Mouse (Mus musculus) heart, embryonic 12.5 days (tissue): ENCODE measurements at regions not wholly inside any gene's neighbourhood (a gene's known extent, or its start where the extent isn't known, plus 50 kb on each side); places are given as distances from the start of the nearest gene placed in this dataset.

Experiments used
- ATAC-seq: fragments of 200-750 bp; cut with Nextera tagmentation; 2 replicates; pipeline ENCODE4 v1.8.0; 2017; ENCODE audit warnings: moderate TSS enrichment, moderate library complexity; ENCODE audit not compliant: insufficient number of reproducible peaks, low FRiP score
- H3K27ac ChIP-seq: fragments of 300-500 bp; sonication (generic); 2 replicates; pipeline ENCODE4 v1.5.1; 2016; ENCODE audit warnings: mild to moderate bottlenecking, moderate library complexity; ENCODE audit not compliant: poor library complexity, severe bottlenecking
- H3K27me3 ChIP-seq: fragments of 300-500 bp; sonication (generic); replicated peaks from 2 replicates; pipeline ENCODE4 v1.6.1; 2016; ENCODE audit warnings: mild to moderate bottlenecking, moderate library complexity
- H3K36me3 ChIP-seq: fragments of 300-500 bp; sonication (generic); 2 replicates; pipeline ENCODE4 v1.6.1; 2016; ENCODE audit warnings: mild to moderate bottlenecking, moderate library complexity
- H3K4me1 ChIP-seq: fragments of 300-500 bp; sonication (generic); replicated peaks from 2 replicates; pipeline ENCODE4 v1.6.1; 2016; ENCODE audit warnings: mild to moderate bottlenecking
- H3K4me2 ChIP-seq: fragments of 300-500 bp; sonication (generic); 2 replicates; pipeline ENCODE4 v1.6.1; 2016; ENCODE audit warnings: mild to moderate bottlenecking, moderate library complexity
- H3K4me3 ChIP-seq: fragments of 300-500 bp; sonication (generic); 2 replicates; pipeline ENCODE4 v1.5.1; 2016; ENCODE audit warnings: mild to moderate bottlenecking
- H3K9ac ChIP-seq: fragments of 300-500 bp; sonication (generic); 2 replicates; pipeline ENCODE4 v1.6.1; 2016; ENCODE audit warnings: mild to moderate bottlenecking, moderate library complexity
- H3K9me3 ChIP-seq: fragments of 300-500 bp; sonication (generic); replicated peaks from 2 replicates; pipeline ENCODE4 v1.6.1; 2016; ENCODE audit warnings: mild to moderate bottlenecking, moderate library complexity
- WGBS: fragments of 180-500 bp; shearing (Covaris S2); methylation state at CpG from one replicate; pipeline ENCODE4 v1.1.7; 2016; 5-methylcytosine and 5-hydroxymethylcytosine counted together

- no peak for ATAC-seq
- peaks cover 6% of the 10 kb centered on the region for H3K4me1 ChIP-seq
- no peak overlapping the region for H3K4me3 ChIP-seq
- no peak overlapping the region for H3K9ac ChIP-seq
- H3K36me3 ChIP-seq = peaks cover 51% of the 10 kb centered on the region
- no peak overlapping the region for H3K27ac ChIP-seq
- no peak overlapping the region for H3K4me2 ChIP-seq
- no peaks in the 10 kb centered on the region for H3K9me3 ChIP-seq
- WGBS = 87% methylated on average over 11 of the region's 11 CpGs
- no peaks in the 10 kb centered on the region for H3K27me3 ChIP-seq
These were observed 51.0 kb upstream of the Mrps10 start for GRCm38 (mm10) chr17:47317651-47318050.

DNA sequence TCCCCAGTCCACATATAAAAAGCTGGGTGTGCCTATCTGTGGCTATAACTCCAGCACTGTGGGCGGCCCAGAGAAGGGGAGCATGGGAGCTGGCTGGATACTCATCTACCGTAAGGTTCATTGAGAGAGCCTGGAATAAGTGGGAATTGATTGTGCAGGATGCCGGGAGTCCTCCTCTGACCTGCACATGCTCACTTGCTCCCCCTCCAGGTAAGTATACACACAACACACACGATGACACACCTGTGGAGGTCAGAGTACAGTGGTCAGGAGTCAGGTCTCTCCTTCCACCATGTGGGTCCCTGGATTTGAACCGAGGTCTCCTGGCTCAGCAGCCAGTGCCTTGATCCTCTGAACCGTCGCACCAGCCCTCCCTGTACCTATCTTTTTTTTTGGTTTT lies 55.5 kb upstream of the Mrps10 start:
- no peak overlapping the region for H3K4me2 ChIP-seq
- H3K9me3 ChIP-seq = no peaks in the 10 kb centered on the region
- H3K27me3 ChIP-seq = no peaks in the 10 kb centered on the region
- peaks cover 43% of the 10 kb centered on the region for H3K36me3 ChIP-seq
- WGBS = 92% methylated on average over 7 of the region's 7 CpGs
- H3K9ac ChIP-seq = no peak overlapping the region
- no peak overlapping the region for H3K4me3 ChIP-seq
- H3K27ac ChIP-seq = no peak overlapping the region
- no peak for ATAC-seq
- peaks cover 6% of the 10 kb centered on the region for H3K4me1 ChIP-seq

- H3K27me3 ChIP-seq = no peaks in the 10 kb centered on the region
- H3K4me3 ChIP-seq = no peak overlapping the region
- no peak overlapping the region for H3K4me2 ChIP-seq
- H3K36me3 ChIP-seq = peaks cover 46% of the 10 kb centered on the region
- H3K27ac ChIP-seq = no peak overlapping the region
- H3K9me3 ChIP-seq = no peaks in the 10 kb centered on the region
- no peak for ATAC-seq
- no peak overlapping the region for H3K9ac ChIP-seq
- H3K4me1 ChIP-seq = no peaks in the 10 kb centered on the region
- 78% methylated on average over 5 of the region's 5 CpGs for WGBS
These were observed 57.4 kb upstream of the Mrps10 start for GRCm38 (mm10) chr17:47311272-47311671.

DNA sequence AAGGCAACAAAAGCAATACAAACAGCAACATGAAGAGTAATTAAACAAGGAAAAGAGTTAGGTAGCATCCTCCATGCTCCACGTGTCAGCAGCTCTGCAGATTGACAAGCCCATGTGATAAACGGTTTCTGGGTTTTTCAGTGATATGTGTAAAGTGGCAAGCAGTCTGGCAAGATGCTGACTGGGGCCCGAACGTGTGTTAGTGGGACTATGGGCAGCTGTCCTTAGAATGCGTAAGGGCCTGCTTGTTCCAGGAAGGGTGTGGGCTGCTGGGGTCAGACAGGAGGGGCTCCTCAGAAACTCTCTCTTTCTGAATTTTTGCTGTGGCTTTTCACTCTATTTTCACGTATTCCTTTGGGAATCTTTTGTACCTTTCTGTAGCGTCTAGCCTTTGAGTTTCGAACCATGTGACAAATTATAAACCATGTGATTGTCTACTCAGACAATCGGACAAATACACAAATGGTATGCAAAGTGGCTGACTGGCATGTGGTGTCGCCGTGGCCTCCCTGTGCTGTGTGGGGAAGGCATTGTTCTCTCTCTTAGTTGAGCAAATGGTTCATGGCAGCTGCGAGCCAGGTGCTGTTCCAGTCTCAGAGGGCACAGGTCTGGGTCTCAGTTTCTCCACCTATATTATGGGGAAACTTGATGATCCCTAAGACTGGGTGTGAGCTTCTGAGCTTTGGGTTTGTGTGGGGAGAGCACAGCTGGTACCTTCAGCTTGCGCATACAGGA lies 62.5 kb upstream of the Mrps10 start:
- H3K27ac ChIP-seq = no peak overlapping the region
- no peak for ATAC-seq
- H3K9me3 ChIP-seq = no peaks in the 10 kb centered on the region
- peaks cover 14% of the 10 kb centered on the region for H3K4me1 ChIP-seq
- no peak overlapping the region for H3K4me2 ChIP-seq
- H3K27me3 ChIP-seq = no peaks in the 10 kb centered on the region
- H3K4me3 ChIP-seq = no peak overlapping the region
- peaks cover 15% of the 10 kb centered on the region for H3K36me3 ChIP-seq
- no peak overlapping the region for H3K9ac ChIP-seq
- WGBS = 74% methylated on average over 13 of the region's 13 CpGs

DNA sequence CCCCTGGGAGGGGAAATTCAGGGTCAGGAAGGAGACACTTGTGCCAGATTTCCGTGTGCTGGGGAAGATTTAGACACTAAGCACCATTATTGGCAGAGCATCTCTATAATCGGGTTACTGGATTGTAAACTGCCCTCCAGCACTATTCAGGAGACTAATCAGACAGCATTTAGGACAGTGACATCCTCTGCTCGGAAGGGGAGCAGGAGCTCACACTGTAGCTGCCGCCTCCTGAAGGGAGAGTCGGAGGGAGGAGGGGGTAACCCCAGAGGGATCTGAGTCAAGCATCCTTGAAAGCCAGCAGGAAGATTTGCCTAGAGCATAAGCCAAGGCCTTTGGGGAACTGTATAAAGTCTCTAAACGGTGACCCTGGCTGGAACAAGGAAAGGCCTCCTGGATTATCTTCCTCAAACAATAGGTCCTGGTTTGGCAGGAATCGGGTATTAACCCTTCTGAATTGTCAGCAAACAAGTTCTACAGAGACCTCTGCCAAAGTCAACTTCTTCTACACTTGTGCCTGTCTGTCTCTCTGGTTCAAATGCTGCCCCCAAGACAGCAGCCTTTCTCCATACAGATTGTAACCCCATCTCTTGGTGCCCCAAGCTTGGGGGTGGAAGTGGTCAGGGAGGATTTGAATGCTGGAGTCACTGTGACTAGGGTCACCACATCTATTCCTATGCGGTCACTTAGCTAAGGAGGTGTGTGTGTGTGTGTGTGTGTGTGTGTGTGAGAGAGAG lies 64.1 kb upstream of the Mrps10 start:
- Histone ChIP-seq H3K4me2 (no peak overlapping the region), H3K4me3 (no peak overlapping the region), H3K4me1 (peaks cover 17% of the 10 kb centered on the region), H3K36me3 (peaks cover 7% of the 10 kb centered on the region; the same call in 1 of the 2 replicates), H3K9me3 (no peaks in the 10 kb centered on the region), H3K9ac (no peak overlapping the region), H3K27ac (no peak overlapping the region), H3K27me3 (no peaks in the 10 kb centered on the region)
- 56% methylated on average over 8 of the region's 8 CpGs for WGBS
- ATAC-seq = no peak

GRCm38 (mm10) chr17:47303600-47303999 lies 65.1 kb upstream of the Mrps10 start:
- Histone ChIP-seq H3K4me2 (no peak overlapping the region), H3K4me3 (no peak overlapping the region), H3K36me3 (peaks cover 7% of the 10 kb centered on the region; the same call in 1 of the 2 replicates), H3K9me3 (no peaks in the 10 kb centered on the region), H3K27me3 (no peaks in the 10 kb centered on the region), H3K9ac (no peak overlapping the region), H3K4me1 (peaks cover 18% of the 10 kb centered on the region), H3K27ac (no peak overlapping the region)
- 81% methylated on average over 3 of the region's 3 CpGs for WGBS
- no peak for ATAC-seq

- H3K4me1 ChIP-seq = peaks cover 36% of the 10 kb centered on the region
- no peak overlapping the region for H3K27ac ChIP-seq
- H3K4me3 ChIP-seq = no peak overlapping the region
- no peak overlapping the region for H3K4me2 ChIP-seq
- no peak for ATAC-seq
- H3K27me3 ChIP-seq = no peaks in the 10 kb centered on the region
- 0 out of 2 replicates have a peak, but pooled peaks cover 2% of the 10 kb centered on the region for H3K36me3 ChIP-seq
- WGBS = 81% methylated on average over 6 of the region's 6 CpGs
- H3K9me3 ChIP-seq = no peaks in the 10 kb centered on the region
- H3K9ac ChIP-seq = no peak overlapping the region
These were observed 70.2 kb upstream of the Mrps10 start for GRCm38 (mm10) chr17:47298396-47298919.

- H3K27ac ChIP-seq = no peak overlapping the region
- H3K27me3 ChIP-seq = no peaks in the 10 kb centered on the region
- H3K9me3 ChIP-seq = no peaks in the 10 kb centered on the region
- no peak overlapping the region for H3K4me2 ChIP-seq
- H3K4me1 ChIP-seq = peaks cover 38% of the 10 kb centered on the region
- no peak overlapping the region for H3K4me3 ChIP-seq
- no peak overlapping the region for H3K9ac ChIP-seq
- 83% methylated on average over 8 of the region's 8 CpGs for WGBS
- ATAC-seq = no peak
- 0 out of 2 replicates have a peak, but pooled peaks cover 2% of the 10 kb centered on the region for H3K36me3 ChIP-seq
These were observed 70.7 kb upstream of the Mrps10 start for GRCm38 (mm10) chr17:47297965-47298364.

GRCm38 (mm10) chr17:47296709-47297450 lies 71.8 kb upstream of the Mrps10 start:
- Histone ChIP-seq H3K9ac (no peak overlapping the region), H3K27me3 (no peaks in the 10 kb centered on the region), H3K4me1 (peaks cover 34% of the 10 kb centered on the region), H3K4me3 (no peak overlapping the region), H3K9me3 (no peaks in the 10 kb centered on the region), H3K4me2 (no peak overlapping the region), H3K27ac (no peak overlapping the region), H3K36me3 (0 out of 2 replicates have a peak, but pooled peaks cover 2% of the 10 kb centered on the region)
- ATAC-seq = no peak
- WGBS = 88% methylated on average over 9 of the region's 9 CpGs

DNA sequence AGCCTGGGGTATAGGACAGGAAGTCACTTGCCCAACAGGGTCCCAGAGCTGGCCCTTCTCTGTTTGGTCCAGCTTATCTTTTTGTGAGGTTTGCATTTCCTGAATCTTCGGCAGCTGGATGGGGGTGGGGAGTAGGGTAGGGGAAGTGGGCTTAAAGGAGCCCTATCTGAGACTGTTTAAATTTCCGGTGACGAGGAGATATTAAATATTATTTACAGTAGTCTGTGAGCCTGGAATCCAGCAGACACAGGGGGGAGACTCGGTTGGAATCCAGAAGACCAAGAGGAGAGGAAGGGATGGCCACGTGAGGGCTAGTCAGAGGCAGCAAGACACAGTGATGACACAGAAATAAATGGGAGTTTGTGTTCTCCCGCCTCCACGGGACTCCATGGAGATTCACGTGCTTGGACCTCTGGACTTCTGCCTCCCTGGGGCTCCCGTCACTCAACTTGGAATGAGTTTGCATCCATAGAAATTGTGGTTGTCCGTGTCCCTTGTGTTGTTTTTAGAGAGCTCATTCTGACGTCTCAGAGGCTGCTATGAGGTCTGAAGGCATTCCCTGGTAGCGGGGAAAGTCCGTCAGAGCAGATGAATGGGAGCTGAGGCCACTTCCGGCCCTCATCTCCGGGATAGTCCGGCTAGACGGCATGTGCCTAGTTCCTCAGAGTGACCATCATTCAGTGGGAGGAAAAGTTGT lies 73.2 kb upstream of the Mrps10 start:
- no peaks in the 10 kb centered on the region for H3K27me3 ChIP-seq
- peak overlapping the region; percentile 8; the same call in 1 of the 2 replicates for H3K4me2 ChIP-seq
- H3K4me1 ChIP-seq = peaks cover 34% of the 10 kb centered on the region
- peak overlapping the region; percentile 70 for H3K27ac ChIP-seq
- 40% methylated on average over 17 of the region's 17 CpGs for WGBS
- H3K36me3 ChIP-seq = 0 out of 2 replicates have a peak, but pooled peaks cover 2% of the 10 kb centered on the region
- H3K9me3 ChIP-seq = no peaks in the 10 kb centered on the region
- H3K9ac ChIP-seq = 0 out of 2 replicates have a peak overlapping the region, but pooled peaks have one; percentile 37
- no peak overlapping the region for H3K4me3 ChIP-seq
- peak; percentile 27; the same call in 1 of the 2 replicates for ATAC-seq
